Mouse (Mus musculus): ENCODE data around the gene Tmod3.

GRCm38 (mm10) chr9:75558360-75558759 lies 1.1 kb downstream of the Tmod3 start:
- TF ChIP-seq CHD2 (IDR thresholded peaks at IDR 0.05; ENCODE audit: low read length) (no peak), KAT2A (conservative IDR thresholded peaks at IDR 0.05; ENCODE audit: low read depth, low read length) (no peak), ZKSCAN1 (IDR thresholded peaks at IDR 0.05; ENCODE audit: low read depth, low read length) (no peak), CHD1 (IDR thresholded peaks at IDR 0.05; ENCODE audit: low read depth, low read length) (no peak), CTCF (IDR thresholded peaks at IDR 0.05 in 2 of 3, conservative IDR thresholded peaks at IDR 0.05 in 1 of 3; ENCODE audit: control insufficient read depth in 1 of 3, insufficient read depth in 1 of 3, low read depth in 2 of 3, low read length in 3 of 3, poor library complexity in 1 of 3, severe bottlenecking in 1 of 3) (no peak), JUND (IDR thresholded peaks at IDR 0.05; ENCODE audit: low read depth, low read length) (no peak), POLR2A (IDR thresholded peaks at IDR 0.05; ENCODE audit: control insufficient read depth in 1 of 2, insufficient read depth in 1 of 2, low read depth in 1 of 2, low read length in 2 of 2, poor library complexity in 1 of 2) (no peak), GATA1 (IDR thresholded peaks at IDR 0.05; ENCODE audit: low read depth, low read length) (no peak), TAL1 (IDR thresholded peaks at IDR 0.05; ENCODE audit: low read length) (no peak), USF1 (IDR thresholded peaks at IDR 0.05; ENCODE audit: low read depth, low read length) (no peak), ZC3H11A (IDR thresholded peaks at IDR 0.05; ENCODE audit: low read depth, low read length) (no peak)

Measured in MEL (cell line).